Comparison of ENCODE assay signal across 7 mouse cellular contexts in genomic region chr3:84344725-84345645, GRCm38 (mm10). TPM values are rescaled to one million over a fixed set of nuclear protein-coding genes. Genes with fewer than 3 reads are reported as not detected.
DNase-seq lines count a peak whose midpoint lies in the region; ATAC-seq and TF ChIP-seq lines count a peak whose summit lies in the region.

No protein-coding gene starts in this region.

- H3K27ac ChIP-seq in embryonic facial prominence, embryonic 10.5 days (replicated peaks) = no peak overlapping the region
- H3K27ac ChIP-seq in midbrain, embryonic 12.5 days (replicated peaks) = no peak overlapping the region
- H3K27ac ChIP-seq in small intestine, adult 2 months (ENCODE audit: insufficient read depth, low read depth, low read length) = no peak overlapping the region

- H3K4me1 ChIP-seq in embryonic facial prominence, embryonic 10.5 days = peaks cover 36% of the 10 kb centered on the region
- peaks cover 20% of the 10 kb centered on the region for H3K4me1 ChIP-seq in midbrain, embryonic 12.5 days
- H3K4me1 ChIP-seq in small intestine, adult 2 months (ENCODE audit: control insufficient read depth, insufficient read depth, insufficient read length, low read length) = peaks cover 2% of the 10 kb centered on the region; the same call in 1 of the 2 replicates

- H3K9me3 ChIP-seq in embryonic facial prominence, embryonic 10.5 days = no peaks in the 10 kb centered on the region
- no peaks in the 10 kb centered on the region for H3K9me3 ChIP-seq in midbrain, embryonic 12.5 days

- peak; percentile 93 for DNase-seq in adrenal gland, postnatal 14 days
- peak; percentile 88 for DNase-seq in embryonic facial prominence, embryonic 10.5 days (ENCODE audit: low spot score)
- peak; percentile 98 for DNase-seq in heart, adult 11 months
- peak; percentile 77 for DNase-seq in kidney, adult 11 months
- DNase-seq in left cerebral cortex, postnatal 4 days = peak; percentile 87

- TF ChIP-seq POLR2A in small intestine, adult 2 months (IDR thresholded peaks at IDR 0.05; ENCODE audit: low read depth, low read length) = no peak; the same call in 1 of the 2 replicates

- intact Hi-C loops in left cerebral cortex, postnatal 4 days (cut with DNase I) = loop anchor here (10.0 kb wide), 1 partner anchor 200 kb away; no protein-coding TSS in a partner anchor

- 7% methylated on average over 28 of the region's 28 CpGs for WGBS in embryonic facial prominence, embryonic 10.5 days
- 14% methylated on average over 28 of the region's 28 CpGs for WGBS in midbrain, embryonic 12.5 days
- 4% methylated on average over 28 of the region's 28 CpGs for WGBS in small intestine, adult 2 months

- ATAC-seq in midbrain, embryonic 12.5 days (ENCODE audit: low FRiP score, low read depth) = peak; percentile 39; the same call in 1 of the 2 replicates

- H3K9ac ChIP-seq in midbrain, embryonic 12.5 days (replicated peaks) = 0 out of 2 replicates have a peak overlapping the region, but pooled peaks have one; percentile 31

- no peaks in the 10 kb centered on the region for H3K36me3 ChIP-seq in embryonic facial prominence, embryonic 10.5 days (replicated peaks)
- H3K36me3 ChIP-seq in midbrain, embryonic 12.5 days = no peaks in the 10 kb centered on the region
- H3K36me3 ChIP-seq in small intestine, adult 2 months (ENCODE audit: control insufficient read depth, insufficient read depth, low read length) = no peaks in the 10 kb centered on the region

- peak; percentile 95 for TF ChIP-seq CTCF in small intestine, adult 2 months (IDR thresholded peaks at IDR 0.05; ENCODE audit: extremely low read depth, insufficient read length, insufficient replicate concordance, low read depth, low read length)

- peaks cover 34% of the 10 kb centered on the region for H3K27me3 ChIP-seq in embryonic facial prominence, embryonic 10.5 days (replicated peaks; ENCODE audit: low read depth, poor library complexity, severe bottlenecking)
- H3K27me3 ChIP-seq in midbrain, embryonic 12.5 days = peaks cover 16% of the 10 kb centered on the region; the same call in 1 of the 2 replicates
- H3K27me3 ChIP-seq in small intestine, adult 2 months (ENCODE audit: control insufficient read depth, insufficient read depth, low read length) = no peaks in the 10 kb centered on the region

- peak overlapping the region; percentile 55 for H3K4me3 ChIP-seq in embryonic facial prominence, embryonic 10.5 days
- H3K4me3 ChIP-seq in midbrain, embryonic 12.5 days = peak overlapping the region; percentile 37
- H3K4me3 ChIP-seq in small intestine, adult 2 months (ENCODE audit: low read depth, low read length) = peak overlapping the region; percentile 52

- peak overlapping the region; percentile 73 for H3K4me2 ChIP-seq in midbrain, embryonic 12.5 days (replicated peaks)

RNA-seq across cellular contexts. Expression of gene Trim2, which starts 38.3 kb away (rescaled TPM):
- 53.5 and 56.7 TPM in 2 replicates for total RNA-seq in adrenal gland, postnatal 14 days (2021)
- polyA plus RNA-seq in embryonic facial prominence, embryonic 10.5 days (2016; fragmentation: Nextera tagmentation; extraction: Ambion mirVana) = 31.0 and 31.3 TPM in 2 replicates
- 100 to 1,000 TPM; 331 to 352 TPM for total RNA-seq in left cerebral cortex, postnatal 4 days (2021)
- polyA plus RNA-seq in midbrain, embryonic 12.5 days (2016; fragmentation: Nextera tagmentation; extraction: Ambion mirVana) = 176 and 184 TPM in 2 replicates
- polyA plus RNA-seq in small intestine, adult 2 months (2012; rRNA removed) = 26.1 and 52.4 TPM in 2 replicates
